Mouse (Mus musculus) embryonic facial prominence, embryonic 11.5 days (tissue): ENCODE measurements around the gene Ildr1. TPM values are rescaled to one million over a fixed set of nuclear protein-coding genes. Genes with fewer than 3 reads are reported as not detected.

Source experiments
- polyA plus RNA-seq: library from polyadenylated mRNA; unstranded; fragments of >200 nt; fragmentation: Nextera tagmentation; extraction: Ambion mirVana; gene quantifications from 2 replicates; pipeline ENCODE4 v1.2.1, GENCODE M21; 2014

Ildr1 gene
- polyA plus RNA-seq, 1 experiment from 2014 or later, result 0.88 TPM

Other genes with a start within 250 kb of the Ildr1 start
- gene Stfa3, start 238.6 kb upstream of the Ildr1 start, polyA plus RNA-seq, result 0.82 and 1.4 TPM in 2 replicates
- 0.33 and 0.39 TPM in 2 replicates for gene Casr, start 131.8 kb upstream of the Ildr1 start, polyA plus RNA-seq
- gene Cd86, start 27.9 kb upstream of the Ildr1 start, polyA plus RNA-seq, result 0.60 and 1.4 TPM in 2 replicates
- gene Slc15a2, start 91.0 kb downstream of the Ildr1 start, polyA plus RNA-seq, result 2.3 and 3.9 TPM in 2 replicates
- gene Iqcb1, start 134.4 kb downstream of the Ildr1 start, polyA plus RNA-seq, result 85.4 and 85.5 TPM in 2 replicates
- gene Eaf2, start 181.0 kb downstream of the Ildr1 start, polyA plus RNA-seq, result 1.7 and 1.8 TPM in 2 replicates
- gene Golgb1, start 181.2 kb downstream of the Ildr1 start, polyA plus RNA-seq, result 70.7 and 77.8 TPM in 2 replicates
- gene Hcls1, start 241.0 kb downstream of the Ildr1 start, polyA plus RNA-seq, result 1.4 TPM in 2 replicates